Mouse (Mus musculus): ENCODE measurements at regions not wholly inside any gene's neighbourhood (a gene's known extent, or its start where the extent isn't known, plus 50 kb on each side); places are given as distances from the start of the nearest gene placed in this dataset.

GRCm38 (mm10) chr10:19139234-19139633, 123.8 kb upstream of the Tnfaip3 start:
- TF ChIP-seq EP300 (IDR thresholded peaks at IDR 0.05; ENCODE audit: low read depth): no peak
- no peak for TF ChIP-seq CTCF (IDR thresholded peaks at IDR 0.05; ENCODE audit: low read depth)

Measured in liver, postnatal 0 days (tissue).